Mouse (Mus musculus): ENCODE results near the gene Kif5c.

Gene Kif5c

DNA sequence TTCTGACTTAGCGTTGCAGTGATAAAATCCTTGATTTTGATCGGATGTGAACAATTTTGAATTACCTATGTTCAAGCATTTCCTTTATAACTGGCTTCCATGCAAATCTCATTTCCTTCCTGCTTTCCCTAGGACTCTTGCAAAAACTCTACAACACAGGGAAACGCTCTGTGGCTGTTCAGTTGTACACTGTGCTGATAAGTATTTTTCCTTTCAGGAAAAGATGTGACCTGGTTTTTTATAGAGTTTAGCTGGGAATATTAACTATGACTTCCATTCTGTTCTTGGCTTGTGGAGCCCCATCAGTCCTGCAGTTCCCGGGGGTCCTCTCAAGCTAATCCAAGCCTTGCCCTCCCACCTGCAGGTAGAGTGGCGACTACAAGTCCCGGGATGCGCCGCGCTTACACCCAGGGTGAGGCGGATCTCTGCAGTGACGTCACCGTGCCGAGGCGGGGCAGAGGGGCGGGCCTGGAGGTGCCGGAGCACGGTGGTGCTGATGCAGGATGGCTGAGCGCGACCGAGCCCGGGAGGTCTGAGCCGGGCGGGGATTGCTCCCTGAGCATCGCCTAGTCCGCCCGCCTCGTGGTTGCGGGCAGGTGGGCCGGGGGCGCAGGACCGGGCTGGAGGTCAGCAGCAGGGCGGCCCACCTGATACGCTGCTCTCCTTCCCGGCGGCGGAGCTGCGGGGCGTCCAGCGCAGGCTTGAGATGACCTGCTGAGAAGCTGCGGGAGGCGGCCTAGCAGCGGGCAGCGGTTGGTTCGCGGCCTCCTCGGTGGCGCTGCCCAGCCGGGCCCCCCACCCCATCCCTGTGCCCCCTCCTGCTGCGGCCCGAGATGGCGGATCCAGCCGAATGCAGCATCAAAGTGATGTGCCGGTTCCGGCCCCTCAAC lies at the start of gene Kif5c:
TSS of gene Kif5c (plus strand) at position 470 of the 890 bp plus-strand sequence.
- peak; percentile 78 for DNase-seq (ENCODE audit: low spot score)

DNA sequence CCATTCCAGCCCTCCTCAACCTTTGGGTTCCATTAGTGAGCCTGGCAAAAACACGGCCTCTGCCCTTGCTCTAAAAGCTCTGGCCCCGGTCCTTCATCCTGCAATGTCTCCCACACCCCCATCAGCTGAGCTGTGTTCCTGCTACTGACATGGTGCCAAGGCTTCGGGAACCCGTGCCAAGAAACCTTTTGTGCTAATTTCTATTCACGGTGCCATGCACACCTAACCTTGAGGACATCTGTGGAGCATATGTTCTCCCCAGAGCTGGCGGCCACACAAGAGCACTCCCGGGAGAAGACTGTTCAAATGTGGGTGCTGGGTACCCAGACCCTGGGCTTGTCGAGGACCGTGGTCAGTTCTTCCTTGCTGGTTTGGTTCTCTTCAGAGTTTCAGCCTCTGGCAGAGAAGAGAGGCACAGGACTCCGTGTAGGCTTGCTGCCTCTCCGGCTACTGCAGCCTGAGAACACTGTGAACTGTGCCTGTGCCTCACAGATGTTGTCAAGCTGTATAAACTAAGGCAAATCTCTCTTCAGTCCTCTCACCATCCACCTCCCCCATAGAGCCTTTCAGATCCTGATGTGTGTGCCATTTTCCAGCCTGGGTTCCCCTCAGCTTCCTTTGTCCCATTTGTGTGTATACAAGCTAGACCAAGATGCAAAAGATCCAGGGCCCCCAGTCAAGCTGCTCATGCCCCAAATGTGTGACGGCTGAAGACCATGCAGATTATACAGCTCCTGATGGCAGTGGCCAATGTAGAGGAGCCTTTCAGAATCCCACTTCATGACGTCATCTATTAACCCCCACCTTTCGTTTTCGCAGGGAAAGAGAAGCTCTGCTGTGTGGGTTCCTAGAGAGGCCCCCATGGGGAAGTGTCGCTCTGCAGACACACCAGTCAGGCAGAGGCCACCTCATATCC lies 49.0 kb upstream of the Kif5c start:
- DNase-seq (ENCODE audit: low spot score) = peak; percentile 59

DNA sequence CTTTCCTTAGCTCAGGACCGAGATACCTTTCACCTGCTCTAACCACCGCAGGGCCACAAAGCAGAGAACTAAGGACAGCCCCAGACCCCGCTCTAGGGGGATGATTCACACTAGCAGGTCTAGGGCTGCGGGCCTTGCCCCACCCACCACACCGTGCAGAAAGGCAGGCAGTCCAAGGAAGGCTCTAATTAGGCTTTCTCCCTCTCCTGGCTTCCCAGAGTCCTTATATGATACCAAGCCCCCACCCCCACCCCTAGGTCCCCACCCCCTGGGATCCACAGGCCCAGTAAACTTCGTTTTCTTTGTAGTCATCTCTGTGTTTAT lies 48.4 kb upstream of the Kif5c start:
- no peak for DNase-seq (ENCODE audit: low spot score)

DNA sequence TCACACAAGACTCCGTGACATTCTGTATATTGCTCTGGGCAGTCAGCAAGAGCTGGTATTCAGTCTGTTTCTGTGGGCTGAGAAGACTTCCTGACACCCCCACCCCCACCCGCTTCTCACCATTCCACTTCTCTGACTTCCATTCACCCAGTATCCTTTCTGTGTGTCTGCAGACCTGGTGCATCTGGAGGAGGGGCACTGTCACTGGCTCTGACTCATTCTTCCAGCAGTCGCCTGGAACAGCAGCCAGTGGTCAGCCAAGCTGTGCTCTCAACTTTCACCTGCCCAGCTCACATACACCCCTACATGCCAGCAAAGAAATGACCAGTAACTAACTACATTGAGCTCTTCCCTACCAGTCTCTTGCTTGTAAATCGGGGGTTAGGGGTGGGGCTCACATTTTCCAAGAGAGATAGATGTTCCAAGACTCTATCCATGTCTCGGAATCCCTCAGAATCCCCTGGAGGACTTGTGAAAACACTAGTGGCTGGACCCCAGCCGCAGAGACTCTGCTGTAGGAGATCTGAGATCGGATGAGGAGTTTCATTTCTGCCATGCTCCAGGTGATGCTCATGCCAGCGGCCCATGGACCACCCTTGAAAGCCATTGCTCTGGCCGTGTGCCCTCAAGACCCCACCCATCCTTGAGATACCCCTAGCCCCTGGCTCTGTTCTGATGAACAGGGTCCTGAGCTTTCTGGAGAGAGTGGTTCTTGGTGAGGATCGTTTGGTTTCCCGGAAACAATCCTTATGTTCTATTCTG lies 47.8 kb upstream of the Kif5c start:
- no peak for DNase-seq (ENCODE audit: low spot score)

DNA sequence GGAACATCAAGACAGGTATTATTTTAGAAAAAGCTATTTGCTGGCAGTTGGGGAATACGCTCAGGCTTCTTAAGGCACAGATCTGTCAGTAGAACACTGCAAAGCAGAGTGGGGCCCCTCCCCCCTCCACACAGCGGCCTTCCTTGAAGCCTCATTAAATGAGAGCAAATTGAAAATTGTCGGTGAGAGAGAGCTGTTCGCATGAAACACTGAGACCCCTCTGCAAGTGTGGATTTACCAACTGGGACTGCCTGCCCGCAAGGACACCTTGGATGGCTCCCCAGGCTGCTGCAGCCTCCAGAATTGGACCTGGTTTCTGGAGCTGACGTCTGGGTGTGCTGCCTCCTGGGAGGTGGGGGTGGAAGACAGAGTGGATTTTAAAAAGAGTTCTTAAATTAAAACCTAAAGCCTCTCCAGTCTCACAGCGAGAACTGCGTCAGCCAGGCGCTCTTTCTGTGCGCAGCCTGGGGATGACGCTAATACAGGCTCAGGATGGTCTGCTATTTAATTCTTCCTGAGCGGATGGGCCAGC lies 46.9 kb upstream of the Kif5c start:
- DNase-seq (ENCODE audit: low spot score) = no peak

DNA sequence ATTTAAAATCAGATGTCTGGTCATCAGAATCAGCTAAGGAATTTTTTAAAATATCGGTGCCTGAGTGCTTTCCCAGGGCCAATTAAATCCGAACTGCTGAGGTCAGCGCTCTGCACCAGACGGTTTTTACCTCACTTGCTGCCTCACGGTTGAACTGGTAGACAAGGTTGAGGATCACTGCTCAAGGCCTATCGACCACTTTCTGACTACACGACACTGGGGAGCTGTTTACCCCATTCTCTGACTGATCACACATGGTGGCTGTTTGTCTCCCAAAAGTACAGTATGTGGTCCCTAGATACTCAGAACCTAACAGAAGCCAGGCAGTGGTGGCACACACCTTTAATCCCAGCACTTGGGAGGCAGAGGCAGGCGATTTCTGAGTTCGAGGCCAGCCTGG lies 46.4 kb upstream of the Kif5c start:
- DNase-seq (ENCODE audit: low spot score) = no peak

DNA sequence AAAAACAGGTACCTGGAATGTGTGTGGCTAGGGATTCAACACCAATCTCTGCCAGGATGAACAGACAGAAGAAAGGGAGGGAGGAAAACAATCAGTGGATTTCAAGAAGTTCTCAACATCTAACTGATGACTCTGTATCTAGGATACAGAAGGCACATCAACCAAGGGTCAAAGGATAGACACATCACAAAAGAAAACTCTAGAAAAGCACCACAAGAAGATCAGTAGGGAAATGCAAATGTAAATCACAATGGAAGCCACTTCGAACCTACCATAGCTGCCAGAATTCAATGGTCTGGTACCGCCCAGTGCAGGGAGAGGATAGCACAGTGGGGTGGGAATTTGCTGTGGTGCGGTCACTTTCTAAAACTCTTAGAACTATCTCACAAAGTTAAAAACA lies 45.8 kb upstream of the Kif5c start:
- DNase-seq (ENCODE audit: low spot score) = no peak

DNA sequence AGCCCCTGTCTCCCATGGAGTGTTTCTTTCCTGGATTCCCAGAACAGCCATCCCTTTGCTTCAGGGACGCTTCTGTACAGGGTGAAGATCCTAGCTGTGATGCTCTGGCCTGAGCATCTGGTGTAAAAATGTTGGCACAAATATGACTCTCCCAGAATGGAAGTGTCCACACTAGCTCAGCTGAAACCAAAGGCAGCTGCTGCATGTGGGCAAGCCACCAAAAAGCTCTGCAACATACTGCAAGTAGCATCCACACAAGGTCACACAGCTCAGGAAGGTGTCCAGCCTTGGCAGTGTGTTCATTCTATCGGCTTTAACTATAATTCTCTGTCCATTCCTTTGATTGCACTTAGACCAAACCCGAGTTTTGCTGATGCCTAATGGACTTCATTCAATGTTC lies 38.5 kb upstream of the Kif5c start:
- no peak for DNase-seq (ENCODE audit: low spot score)

DNA sequence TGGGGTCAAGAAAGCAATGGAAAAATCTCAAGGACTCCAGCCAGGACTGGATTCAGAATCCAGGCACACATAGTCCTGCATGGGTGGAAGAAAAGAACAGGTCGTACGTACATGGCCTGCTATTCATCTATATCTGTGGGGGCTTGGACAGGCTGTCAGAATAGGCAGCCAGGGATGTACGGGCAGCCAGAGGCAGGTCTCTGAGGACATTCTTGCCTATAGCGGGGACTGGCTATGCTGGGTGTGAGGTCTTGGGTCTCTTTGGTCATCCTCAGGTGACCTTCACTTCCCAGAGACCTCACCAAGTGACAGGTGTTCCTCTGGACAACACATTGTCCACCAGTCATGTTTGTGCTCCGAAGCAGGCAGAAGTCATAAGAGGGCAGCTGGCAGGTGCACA lies 36.6 kb upstream of the Kif5c start:
- no peak for DNase-seq (ENCODE audit: low spot score)

DNA sequence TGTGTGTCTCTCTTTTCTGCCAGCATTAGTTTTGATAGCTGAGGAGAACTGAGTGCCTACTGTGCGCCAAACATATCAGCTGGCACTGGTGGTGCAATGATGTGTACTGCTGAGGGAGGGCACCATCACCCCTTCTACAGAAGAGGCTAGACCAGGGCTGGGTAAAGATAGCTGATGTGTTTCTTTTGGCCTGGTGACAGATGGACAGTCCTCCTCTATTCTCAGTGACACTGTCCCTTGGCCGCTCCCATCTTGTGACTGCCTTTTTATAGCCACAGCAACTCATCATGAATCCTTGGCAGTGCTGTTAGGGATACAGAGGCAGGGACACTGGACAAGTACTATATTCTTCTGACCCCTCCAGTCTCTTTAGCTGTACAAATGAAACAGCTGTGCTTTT lies 35.8 kb upstream of the Kif5c start:
- DNase-seq (ENCODE audit: low spot score) = no peak

DNA sequence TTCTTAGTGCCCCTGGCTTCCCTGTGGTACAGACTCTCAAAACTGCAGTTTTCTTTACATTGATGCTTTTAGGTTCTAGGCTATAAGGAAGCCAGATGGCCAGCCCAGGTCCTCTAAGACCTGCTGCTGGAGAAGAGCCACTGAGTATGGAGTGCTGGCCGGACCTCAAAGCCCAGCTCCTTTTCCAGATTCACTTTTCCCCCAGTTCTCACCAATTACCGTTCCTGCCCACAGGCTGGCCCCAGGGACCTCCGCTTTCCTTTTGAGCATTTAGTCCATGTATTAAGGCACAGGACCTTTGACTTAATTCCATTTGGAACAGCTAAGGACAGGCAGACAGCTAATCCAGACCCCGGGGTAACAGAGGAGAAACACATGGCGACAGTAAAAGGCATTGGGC lies 28.6 kb upstream of the Kif5c start:
- DNase-seq (ENCODE audit: low spot score) = no peak

DNA sequence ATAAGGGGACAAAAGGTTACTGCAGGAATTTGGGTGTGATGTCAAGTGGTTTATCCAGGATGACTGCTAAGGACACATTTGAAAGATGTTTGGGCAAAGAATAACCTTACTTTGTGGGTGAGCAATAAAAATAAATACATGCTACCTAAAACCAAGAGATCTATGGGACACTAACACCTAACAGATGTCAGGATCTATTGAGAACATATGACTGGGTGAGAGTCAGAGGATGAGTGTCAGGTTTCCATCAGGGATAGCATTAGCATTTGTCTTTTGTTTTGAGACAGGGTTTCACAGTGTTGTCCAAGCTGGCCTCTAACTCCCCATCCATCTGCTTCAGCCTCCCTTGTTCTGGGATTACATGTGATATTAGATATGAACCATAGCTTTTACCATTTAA lies 26.2 kb upstream of the Kif5c start:
- no peak for DNase-seq (ENCODE audit: low spot score)

DNA sequence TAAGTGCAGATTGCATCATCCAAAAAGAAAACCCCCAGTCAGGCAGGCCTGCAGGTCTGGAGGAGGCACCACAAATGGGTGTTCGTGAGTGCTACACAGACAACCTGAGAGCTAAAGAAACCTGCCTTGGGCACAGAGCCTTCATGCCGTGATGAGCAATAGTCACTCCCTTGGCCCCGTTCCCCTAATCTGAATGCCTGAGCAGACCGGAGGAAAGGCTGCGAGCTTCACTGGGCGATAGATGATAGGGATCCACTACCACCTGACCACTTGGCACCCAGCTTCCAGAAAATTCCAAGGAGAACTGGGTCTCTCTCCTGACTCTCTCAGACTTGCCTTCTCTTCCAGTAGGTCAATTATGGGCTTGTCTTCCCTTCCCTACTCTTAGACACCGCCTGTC lies 24.2 kb upstream of the Kif5c start:
- no peak for DNase-seq (ENCODE audit: low spot score)

DNA sequence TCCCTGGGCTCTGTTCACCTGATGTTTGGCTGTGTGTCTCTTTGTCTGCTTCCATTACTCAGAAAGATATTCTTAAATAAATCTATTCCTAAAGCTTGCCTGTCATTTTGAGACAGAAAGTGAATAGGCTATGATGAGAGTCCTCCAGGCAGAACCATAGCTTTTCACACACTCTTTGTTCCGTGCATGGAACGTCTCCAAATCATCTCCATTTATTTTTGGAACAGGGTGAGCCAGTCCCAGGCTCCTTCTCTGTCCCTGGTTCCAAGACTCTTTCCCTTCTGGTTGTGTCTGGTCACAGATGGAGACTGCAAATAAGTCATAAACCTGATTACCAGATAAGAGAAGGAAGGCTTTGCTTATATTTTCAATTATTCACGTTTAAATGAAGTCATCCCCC lies 22.8 kb upstream of the Kif5c start:
- DNase-seq (ENCODE audit: low spot score) = no peak

DNA sequence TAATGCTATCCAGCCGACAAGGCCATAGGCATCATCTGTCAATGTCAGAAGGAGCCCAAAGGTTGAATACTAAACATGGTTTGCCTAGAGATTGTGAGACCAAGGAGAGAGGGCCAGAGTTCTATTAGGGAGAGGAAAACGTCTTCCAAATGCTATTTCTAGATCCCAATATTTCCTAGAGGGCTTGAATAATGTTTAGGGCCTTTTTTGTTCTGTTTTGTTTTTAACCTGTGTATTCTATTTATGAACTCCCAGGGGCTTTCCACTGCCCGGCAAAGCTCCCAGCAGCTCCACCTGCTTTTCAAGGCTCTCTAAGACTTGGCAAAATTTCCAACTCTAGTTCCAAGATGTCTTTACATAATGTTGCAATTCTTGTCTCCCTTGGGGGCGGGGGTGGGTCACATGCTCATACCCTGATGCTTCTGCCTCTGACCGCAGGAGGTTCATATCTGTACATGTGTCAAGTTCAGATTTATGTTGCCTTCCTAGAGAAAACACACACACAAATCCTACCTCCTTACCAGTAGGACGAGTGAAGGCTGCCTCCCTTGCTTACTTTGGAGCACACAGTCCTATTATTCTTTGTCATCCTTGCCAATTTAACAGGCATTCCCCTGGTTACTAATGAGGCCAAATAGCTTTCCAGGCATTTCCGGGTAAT lies 18.9 kb upstream of the Kif5c start:
- DNase-seq (ENCODE audit: low spot score) = no peak

DNA sequence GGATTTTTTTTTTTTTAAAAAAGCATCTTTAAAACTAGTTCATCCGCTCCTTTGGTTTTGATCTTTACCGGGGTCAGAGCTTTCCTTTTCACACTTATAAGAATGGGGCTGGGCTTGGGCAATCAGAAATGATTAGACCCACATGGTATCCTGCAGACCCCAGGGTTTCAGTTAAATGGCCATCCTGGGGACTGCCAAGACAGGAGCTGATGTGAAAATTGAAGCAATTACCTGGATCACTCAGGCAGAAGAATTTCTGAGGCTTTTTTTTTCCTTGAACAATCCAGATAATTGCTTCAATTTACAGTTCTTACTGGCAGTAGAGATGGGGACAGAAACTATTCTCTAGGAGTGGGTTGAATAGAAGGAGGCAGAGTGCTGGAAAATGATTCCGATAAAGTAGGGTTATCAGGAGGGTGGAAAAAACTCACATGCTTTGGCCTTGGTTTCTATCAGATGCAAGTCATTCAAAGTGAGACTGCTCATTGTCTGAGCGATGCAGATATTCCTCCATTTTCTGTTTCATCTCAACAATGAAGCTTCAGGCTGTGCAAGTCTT lies 16.2 kb upstream of the Kif5c start:
- DNase-seq (ENCODE audit: low spot score) = no peak

DNA sequence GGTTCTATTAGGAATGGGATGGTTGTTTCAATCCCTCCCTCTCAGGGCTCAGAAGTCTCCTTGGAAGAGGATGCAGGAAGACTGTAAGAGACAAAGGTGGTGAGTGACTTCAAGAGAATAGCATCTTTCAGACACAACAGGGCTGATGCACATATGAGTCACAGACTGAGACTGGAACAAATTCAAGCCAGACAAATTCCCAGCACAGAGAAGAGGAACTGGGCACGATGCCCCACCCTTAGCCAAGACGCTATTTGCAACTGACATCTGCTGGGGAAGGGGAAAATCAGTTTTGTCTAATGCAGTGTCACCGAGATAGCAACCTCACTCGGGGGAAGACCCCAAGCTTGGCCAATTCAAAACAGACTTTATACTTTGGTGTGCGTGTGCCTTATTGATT lies 9.5 kb upstream of the Kif5c start:
- DNase-seq (ENCODE audit: low spot score) = no peak

DNA sequence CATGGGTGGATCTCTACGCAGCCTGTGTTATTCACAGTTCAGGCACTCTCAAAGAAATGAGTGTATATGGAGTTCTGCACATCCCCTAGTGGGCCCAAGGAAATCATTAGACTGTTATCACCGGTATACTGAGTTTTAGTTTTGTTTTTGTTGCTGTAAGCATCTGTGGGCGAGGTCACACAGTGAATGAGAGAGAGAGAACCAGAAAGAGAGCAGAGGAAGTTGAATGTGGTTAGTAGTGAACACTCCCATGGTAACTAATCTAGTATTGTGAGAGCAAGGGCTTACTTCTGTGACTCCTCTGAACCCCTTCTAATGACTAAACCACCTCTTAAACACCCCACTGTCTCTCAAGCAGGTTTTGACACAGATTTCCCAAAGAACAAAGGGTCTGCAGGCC lies 2.3 kb upstream of the Kif5c start:
- no peak for DNase-seq (ENCODE audit: low spot score)

DNA sequence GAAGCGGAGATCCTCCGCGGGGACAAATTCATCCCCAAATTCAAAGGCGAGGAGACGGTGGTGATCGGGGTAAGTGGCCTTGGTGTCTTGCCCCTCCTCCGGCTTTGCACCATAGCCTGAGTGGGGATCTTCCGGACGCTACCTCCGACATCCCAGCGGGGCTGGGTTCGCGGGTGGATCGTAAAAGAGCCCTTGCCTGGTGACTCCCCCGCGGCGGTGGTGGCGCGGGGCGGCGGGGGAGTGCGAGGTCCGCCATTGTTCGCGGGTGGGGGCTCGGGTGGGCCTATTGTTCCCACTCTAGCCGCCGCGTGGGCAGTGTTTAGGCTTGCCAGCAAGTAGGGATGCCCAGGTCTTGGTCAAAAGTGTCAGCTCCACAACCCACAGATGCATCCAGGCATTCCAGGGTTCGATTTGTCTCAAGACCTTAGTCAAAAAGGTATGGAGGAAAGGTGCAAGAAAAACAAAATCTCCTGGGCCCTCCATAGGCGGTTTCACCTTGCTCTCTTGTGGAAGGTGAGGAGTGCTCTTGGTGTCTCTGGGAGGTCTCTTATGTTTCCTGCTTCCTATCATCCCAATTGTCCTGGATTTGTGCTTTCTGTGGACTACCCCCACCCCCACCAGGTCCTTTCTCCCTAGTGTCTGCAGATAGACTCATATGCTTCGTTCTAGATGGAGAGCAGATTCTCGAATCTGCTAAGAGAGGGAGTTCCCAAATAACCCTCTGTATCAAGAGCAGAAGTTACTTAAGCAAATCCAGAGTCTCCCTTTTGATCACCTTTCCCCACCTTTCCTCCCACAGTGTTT lies 823 bp downstream of the Kif5c start:
- no peak for DNase-seq (ENCODE audit: low spot score)

DNA sequence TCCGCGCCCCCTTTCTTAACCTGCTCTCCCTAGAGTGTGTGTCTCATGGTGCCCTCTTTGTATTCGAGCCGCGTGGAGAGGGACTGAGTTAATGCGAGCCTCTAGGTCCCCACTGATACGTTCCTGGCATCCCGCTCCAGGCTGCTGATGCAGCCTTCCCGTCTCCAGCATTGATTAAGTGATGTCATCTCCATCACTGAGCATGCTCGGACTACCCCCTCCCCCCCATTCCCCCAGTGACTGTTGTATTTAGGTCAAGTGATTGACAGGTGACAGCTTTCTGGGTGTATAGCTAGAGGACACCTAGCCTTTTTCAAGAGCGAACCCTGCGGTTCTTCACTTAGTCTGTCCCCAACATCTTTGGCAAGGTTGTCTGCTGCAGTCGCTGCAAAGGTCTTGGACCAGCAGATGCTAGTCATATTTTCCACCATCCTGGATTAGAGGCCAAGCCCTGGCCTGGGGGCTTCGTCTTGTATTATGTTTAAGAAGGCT lies 1.6 kb downstream of the Kif5c start:
- DNase-seq (ENCODE audit: low spot score) = no peak
